Mouse (Mus musculus): Measurements from ENCODE around the gene Hspa12b. TPM values are rescaled to one million over a fixed set of nuclear protein-coding genes. Genes with fewer than 3 reads are reported as not detected.

Gene Hspa12b
- polyA plus RNA-seq, 1 experiment from 2014 or later = 11.6 TPM

DNA sequence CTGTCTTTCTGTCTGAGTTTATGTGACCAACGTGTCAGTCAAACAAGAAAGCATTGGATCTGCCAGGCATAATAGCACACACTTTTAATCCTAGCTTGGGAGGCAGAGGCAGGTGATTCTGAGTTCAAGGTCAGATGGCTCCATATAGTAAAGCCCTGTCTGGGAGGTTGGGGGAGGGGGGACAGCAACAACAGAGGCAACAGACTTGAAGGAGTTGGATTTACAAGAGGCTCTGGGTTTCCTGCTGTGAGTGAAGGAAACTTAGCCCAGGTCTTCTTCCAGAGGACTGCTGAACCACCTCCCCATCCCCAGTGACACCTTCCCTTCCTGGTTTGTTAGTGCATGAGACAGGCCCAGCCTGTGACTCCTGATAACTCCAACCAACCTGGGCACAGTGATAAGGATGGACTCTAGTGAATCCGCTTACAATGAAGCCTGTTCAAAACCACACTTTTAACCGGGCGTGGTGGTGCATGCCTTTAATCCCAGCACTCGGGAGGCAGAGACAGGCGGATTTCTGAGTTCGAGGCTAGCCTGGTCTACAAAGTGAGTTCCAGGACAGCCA, 25.2 kb downstream of the Hspa12b start:
- Histone ChIP-seq H3K27me3 (ENCODE audit: control insufficient read depth, insufficient read depth, low read length) (no peaks in the 10 kb centered on the region), H3K27ac (ENCODE audit: low read length) (no peak overlapping the region), H3K4me2 (ENCODE audit: low read depth, low read length) (no peak overlapping the region), H3K9me3 (replicated peaks; ENCODE audit: control insufficient read depth, low read length) (no peaks in the 10 kb centered on the region), H3K4me1 (ENCODE audit: control insufficient read depth, insufficient read depth, low read length) (peaks cover 5% of the 10 kb centered on the region; the same call in 1 of the 2 replicates), H3K9ac (ENCODE audit: low read length) (no peak overlapping the region), H3K36me3 (ENCODE audit: control insufficient read depth, insufficient read depth) (peaks cover 30% of the 10 kb centered on the region), H3K4me3 (ENCODE audit: low read length) (no peak overlapping the region)
- 85% methylated on average over 7 of the region's 7 CpGs for WGBS
- ATAC-seq (replicated peaks; ENCODE audit: extremely low read depth, insufficient read depth, low FRiP score) = no peak

DNA sequence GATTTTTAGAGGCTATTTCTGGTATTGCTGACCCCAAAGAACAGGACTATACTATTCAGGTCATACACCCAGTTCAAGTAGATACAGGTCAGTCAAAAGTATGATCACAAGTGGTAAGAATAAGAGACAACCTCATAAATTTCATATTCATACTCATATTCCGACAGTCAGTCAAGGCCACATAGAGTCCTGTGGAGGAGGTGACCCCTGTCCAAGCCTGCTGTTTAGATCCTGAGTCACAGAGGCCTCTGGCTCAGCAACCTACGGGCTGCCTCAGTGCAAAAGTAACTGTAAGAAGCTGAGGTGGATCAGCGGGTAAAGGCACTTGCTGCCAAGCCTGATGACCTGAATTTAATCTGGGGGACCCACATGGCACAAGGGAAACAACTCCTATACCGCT, 27.0 kb downstream of the Hspa12b start:
- Histone ChIP-seq H3K4me2 (ENCODE audit: low read depth, low read length) (no peak overlapping the region), H3K27ac (ENCODE audit: low read length) (no peak overlapping the region), H3K4me1 (ENCODE audit: control insufficient read depth, insufficient read depth, low read length) (peaks cover 8% of the 10 kb centered on the region), H3K9ac (ENCODE audit: low read length) (no peak overlapping the region), H3K4me3 (ENCODE audit: low read length) (no peak overlapping the region), H3K36me3 (ENCODE audit: control insufficient read depth, insufficient read depth) (peaks cover 23% of the 10 kb centered on the region), H3K9me3 (replicated peaks; ENCODE audit: control insufficient read depth, low read length) (no peaks in the 10 kb centered on the region), H3K27me3 (ENCODE audit: control insufficient read depth, insufficient read depth, low read length) (no peaks in the 10 kb centered on the region)
- 86% methylated on average over 4 of the region's 4 CpGs for WGBS
- no peak for ATAC-seq (replicated peaks; ENCODE audit: extremely low read depth, insufficient read depth, low FRiP score)

DNA sequence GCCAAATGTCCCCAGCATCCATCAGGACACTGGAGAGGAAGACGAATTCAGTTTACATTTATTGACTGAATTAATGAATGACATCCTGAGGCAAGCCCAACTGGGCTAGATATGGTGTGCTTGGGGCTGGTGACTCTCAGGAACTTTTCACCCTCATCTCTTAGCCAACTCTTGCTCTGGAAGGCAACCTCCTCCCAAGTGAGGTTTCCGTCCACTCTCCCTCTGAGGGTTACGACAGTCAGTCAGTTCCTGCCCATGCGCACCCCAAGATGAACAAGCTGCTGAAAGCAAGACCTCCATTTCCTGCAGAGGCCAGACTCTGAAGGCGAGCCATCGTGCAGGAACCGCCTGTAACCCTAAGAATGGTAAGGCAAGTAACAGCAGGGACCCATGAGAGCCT, 29.9 kb downstream of the Hspa12b start:
- H3K4me3 ChIP-seq (ENCODE audit: low read length) = no peak overlapping the region
- ATAC-seq (replicated peaks; ENCODE audit: extremely low read depth, insufficient read depth, low FRiP score) = no peak
- 91% methylated on average over 7 of the region's 7 CpGs for WGBS

DNA sequence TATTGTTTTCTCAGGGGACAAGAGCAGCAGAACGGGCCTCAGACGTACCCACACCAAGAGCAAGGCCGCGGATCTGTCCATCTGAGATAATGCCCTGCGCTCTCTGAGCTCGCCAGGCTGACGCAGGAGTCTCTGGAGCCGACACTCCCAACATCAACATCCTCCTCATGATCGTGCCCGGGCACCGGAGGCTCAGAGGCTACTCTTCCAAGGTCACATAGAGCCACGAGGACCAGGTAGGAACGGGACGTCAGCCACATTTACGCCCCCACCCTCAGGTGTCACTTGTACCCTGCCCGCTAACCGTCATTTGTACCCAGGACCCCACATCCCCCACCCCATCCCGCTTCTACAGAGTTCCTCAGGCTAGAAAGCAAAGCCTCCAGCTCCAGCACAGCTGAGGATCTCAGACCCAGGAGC, 32.4 kb downstream of the Hspa12b start:
- Histone ChIP-seq H3K36me3 (ENCODE audit: control insufficient read depth, insufficient read depth) (no peaks in the 10 kb centered on the region), H3K4me1 (ENCODE audit: control insufficient read depth, insufficient read depth, low read length) (peaks cover 10% of the 10 kb centered on the region)
- under 1% methylated on average over 18 of the region's 18 CpGs for WGBS

More for the DNA sequence above, 29.9 kb downstream of the Hspa12b start:
- Histone ChIP-seq H3K9ac (ENCODE audit: low read length) (no peak overlapping the region), H3K4me1 (ENCODE audit: control insufficient read depth, insufficient read depth, low read length) (peaks cover 10% of the 10 kb centered on the region), H3K9me3 (replicated peaks; ENCODE audit: control insufficient read depth, low read length) (no peaks in the 10 kb centered on the region), H3K27ac (ENCODE audit: low read length) (no peak overlapping the region), H3K4me2 (ENCODE audit: low read depth, low read length) (no peak overlapping the region), H3K27me3 (ENCODE audit: control insufficient read depth, insufficient read depth, low read length) (no peaks in the 10 kb centered on the region), H3K36me3 (ENCODE audit: control insufficient read depth, insufficient read depth) (peaks cover 9% of the 10 kb centered on the region; the same call in 1 of the 2 replicates)

DNA sequence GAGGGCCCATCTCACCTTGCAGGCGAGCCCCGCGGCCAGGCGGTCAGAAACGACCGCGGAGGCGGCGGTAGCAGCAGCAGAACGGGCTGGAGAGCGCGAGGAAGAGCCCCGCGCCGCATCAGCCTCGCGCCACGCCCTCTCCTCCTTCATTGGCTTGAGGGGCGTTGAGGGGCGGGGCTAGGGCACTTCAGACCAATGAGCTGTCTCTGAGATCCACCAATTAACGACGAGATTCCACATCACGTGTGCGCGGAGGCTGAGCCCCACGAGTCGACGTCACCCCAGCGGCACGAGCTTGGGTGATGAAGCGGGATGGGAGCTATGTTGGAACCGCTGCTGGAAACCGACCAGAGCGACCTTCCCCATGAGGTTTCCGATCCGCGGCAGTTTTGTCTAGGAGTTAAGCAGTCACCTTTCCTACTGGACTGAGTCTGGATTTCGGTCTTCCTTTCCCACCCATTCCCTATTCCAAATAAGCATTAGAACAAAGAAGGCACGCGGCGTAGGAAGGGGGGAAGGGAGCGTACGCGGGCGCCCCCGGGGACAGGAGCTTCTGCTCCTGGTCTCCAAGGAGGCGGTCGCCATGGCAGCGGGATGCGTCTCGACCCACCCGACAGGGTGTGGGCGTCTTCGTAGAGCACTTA, 33.0 kb downstream of the Hspa12b start, which contains the start of gene 1700037H04Rik:
TSS of gene 1700037H04Rik (minus strand) at position 144 of the 644 bp plus-strand sequence.
- Histone ChIP-seq H3K36me3 (ENCODE audit: control insufficient read depth, insufficient read depth) (no peaks in the 10 kb centered on the region), H3K27me3 (ENCODE audit: control insufficient read depth, insufficient read depth, low read length) (no peaks in the 10 kb centered on the region), H3K4me1 (ENCODE audit: control insufficient read depth, insufficient read depth, low read length) (peaks cover 10% of the 10 kb centered on the region), H3K4me3 (ENCODE audit: low read length) (peak within 1 kb of the TSS; percentile 94), H3K9me3 (replicated peaks; ENCODE audit: control insufficient read depth, low read length) (peaks cover 2% of the 10 kb centered on the region; the same call in 1 of the 2 replicates), H3K9ac (ENCODE audit: low read length) (peak within 1 kb of the TSS; percentile 86), H3K27ac (ENCODE audit: low read length) (peak within 1 kb of the TSS; percentile 95), H3K4me2 (ENCODE audit: low read depth, low read length) (peak within 1 kb of the TSS; percentile 97)
- ATAC-seq (replicated peaks; ENCODE audit: extremely low read depth, insufficient read depth, low FRiP score) = peak; percentile 98
- whole genome bisulfite sequencing = under 1% methylated on average over 54 of the region's 54 CpGs

More for the DNA sequence above, 32.4 kb downstream of the Hspa12b start:
- H3K9ac ChIP-seq (ENCODE audit: low read length) = peak overlapping the region; percentile 86
- H3K27ac ChIP-seq (ENCODE audit: low read length) = peak overlapping the region; percentile 79
- no peaks in the 10 kb centered on the region for H3K27me3 ChIP-seq (ENCODE audit: control insufficient read depth, insufficient read depth, low read length)
- no peaks in the 10 kb centered on the region; the same call in 1 of the 2 replicates for H3K9me3 ChIP-seq (replicated peaks; ENCODE audit: control insufficient read depth, low read length)
- H3K4me3 ChIP-seq (ENCODE audit: low read length) = peak overlapping the region; percentile 94
- peak overlapping the region; percentile 97 for H3K4me2 ChIP-seq (ENCODE audit: low read depth, low read length)
- ATAC-seq (replicated peaks; ENCODE audit: extremely low read depth, insufficient read depth, low FRiP score) = peak; percentile 26

DNA sequence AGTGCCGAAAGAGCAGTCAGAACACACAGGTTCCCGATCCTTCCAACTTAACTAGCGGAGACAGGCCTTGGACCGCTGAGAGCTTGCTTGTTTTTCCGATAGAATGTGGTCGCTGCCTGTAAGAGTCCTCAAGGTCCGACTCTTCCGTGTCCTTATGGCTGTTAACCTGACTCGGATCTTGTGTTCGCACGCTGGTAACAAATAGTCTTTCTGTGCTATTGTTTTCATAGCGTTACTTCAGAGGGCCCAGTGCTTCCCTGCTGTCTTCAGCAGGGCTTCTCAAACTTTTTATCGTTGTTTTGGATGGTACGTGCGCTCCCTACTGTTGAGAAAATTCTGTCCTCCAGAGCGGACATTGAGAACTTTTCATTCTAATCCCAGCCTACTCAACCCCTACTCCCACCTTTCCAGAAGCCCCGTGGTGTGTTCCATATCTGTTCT, 33.6 kb downstream of the Hspa12b start:
- ATAC-seq (replicated peaks; ENCODE audit: extremely low read depth, insufficient read depth, low FRiP score) = peak; percentile 8; the same call in 1 of the 2 replicates
- no peaks in the 10 kb centered on the region; the same call in 1 of the 2 replicates for H3K27me3 ChIP-seq (ENCODE audit: control insufficient read depth, insufficient read depth, low read length)

DNA sequence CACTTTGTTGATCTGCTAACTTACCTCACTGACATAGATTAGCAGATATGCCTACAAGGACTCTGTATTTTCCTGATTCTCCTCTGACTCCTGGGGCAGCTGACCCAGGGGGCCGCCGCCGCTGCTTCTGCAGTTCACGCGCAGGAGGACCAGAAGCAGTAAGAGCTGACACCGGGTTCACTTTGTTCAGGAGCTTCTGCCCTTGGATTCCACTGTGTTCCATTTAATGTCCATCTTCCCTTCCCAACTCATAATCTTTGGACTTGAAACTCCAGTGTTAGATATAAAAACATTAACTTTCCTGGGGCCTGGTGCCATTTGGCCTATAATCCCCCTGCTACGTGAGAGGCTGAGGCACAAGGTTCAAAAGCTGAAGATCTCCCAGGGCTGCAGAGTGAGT, 36.8 kb downstream of the Hspa12b start:
- no peak for ATAC-seq (replicated peaks; ENCODE audit: extremely low read depth, insufficient read depth, low FRiP score)
- H3K4me1 ChIP-seq (ENCODE audit: control insufficient read depth, insufficient read depth, low read length) = peaks cover 3% of the 10 kb centered on the region
- H3K27ac ChIP-seq (ENCODE audit: low read length) = no peak overlapping the region
- no peak overlapping the region for H3K4me2 ChIP-seq (ENCODE audit: low read depth, low read length)
- WGBS = 66% methylated on average over 7 of the region's 7 CpGs
- H3K27me3 ChIP-seq (ENCODE audit: control insufficient read depth, insufficient read depth, low read length) = no peaks in the 10 kb centered on the region; the same call in 1 of the 2 replicates
- H3K36me3 ChIP-seq (ENCODE audit: control insufficient read depth, insufficient read depth) = no peaks in the 10 kb centered on the region
- H3K4me3 ChIP-seq (ENCODE audit: low read length) = no peak overlapping the region
- H3K9me3 ChIP-seq (replicated peaks; ENCODE audit: control insufficient read depth, low read length) = peaks cover 5% of the 10 kb centered on the region; the same call in 1 of the 2 replicates
- H3K9ac ChIP-seq (ENCODE audit: low read length) = no peak overlapping the region

More for the DNA sequence above, 33.6 kb downstream of the Hspa12b start:
- Histone ChIP-seq H3K4me2 (ENCODE audit: low read depth, low read length) (peak overlapping the region; percentile 97), H3K9me3 (replicated peaks; ENCODE audit: control insufficient read depth, low read length) (peaks cover 2% of the 10 kb centered on the region; the same call in 1 of the 2 replicates), H3K9ac (ENCODE audit: low read length) (peak overlapping the region; percentile 84), H3K36me3 (ENCODE audit: control insufficient read depth, insufficient read depth) (no peaks in the 10 kb centered on the region), H3K27ac (ENCODE audit: low read length) (peak overlapping the region; percentile 95), H3K4me1 (ENCODE audit: control insufficient read depth, insufficient read depth, low read length) (peaks cover 10% of the 10 kb centered on the region), H3K4me3 (ENCODE audit: low read length) (peak overlapping the region; percentile 94)
- WGBS = 1% methylated on average over 17 of the region's 17 CpGs

DNA sequence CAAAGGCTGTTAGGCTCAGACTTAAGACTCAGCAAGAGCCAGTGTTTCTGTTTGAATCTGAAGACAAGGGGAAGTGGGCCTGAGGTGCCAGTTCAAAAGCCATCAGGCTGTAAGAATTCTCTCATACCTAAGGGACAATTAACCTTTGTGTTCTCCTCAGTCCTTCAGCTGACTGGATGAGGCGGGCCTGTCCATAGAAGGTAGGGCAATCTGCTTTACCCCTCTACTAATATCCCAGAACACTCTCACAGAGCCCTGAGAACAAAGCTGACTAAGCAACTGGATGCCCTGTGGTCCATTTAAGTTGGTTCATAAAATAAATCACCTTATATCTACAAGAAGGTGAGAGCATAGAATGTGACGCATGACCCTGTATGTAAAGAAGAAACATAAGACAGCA, 39.1 kb downstream of the Hspa12b start:
- no peak overlapping the region for H3K4me3 ChIP-seq (ENCODE audit: low read length)
- H3K9ac ChIP-seq (ENCODE audit: low read length) = no peak overlapping the region
- WGBS = 81% methylated on average over 2 of the region's 2 CpGs
- peaks cover 8% of the 10 kb centered on the region for H3K27me3 ChIP-seq (ENCODE audit: control insufficient read depth, insufficient read depth, low read length)
- no peaks in the 10 kb centered on the region for H3K4me1 ChIP-seq (ENCODE audit: control insufficient read depth, insufficient read depth, low read length)
- no peak overlapping the region for H3K4me2 ChIP-seq (ENCODE audit: low read depth, low read length)
- H3K36me3 ChIP-seq (ENCODE audit: control insufficient read depth, insufficient read depth) = no peaks in the 10 kb centered on the region
- peaks cover 5% of the 10 kb centered on the region; the same call in 1 of the 2 replicates for H3K9me3 ChIP-seq (replicated peaks; ENCODE audit: control insufficient read depth, low read length)
- ATAC-seq (replicated peaks; ENCODE audit: extremely low read depth, insufficient read depth, low FRiP score) = no peak
- no peak overlapping the region for H3K27ac ChIP-seq (ENCODE audit: low read length)

DNA sequence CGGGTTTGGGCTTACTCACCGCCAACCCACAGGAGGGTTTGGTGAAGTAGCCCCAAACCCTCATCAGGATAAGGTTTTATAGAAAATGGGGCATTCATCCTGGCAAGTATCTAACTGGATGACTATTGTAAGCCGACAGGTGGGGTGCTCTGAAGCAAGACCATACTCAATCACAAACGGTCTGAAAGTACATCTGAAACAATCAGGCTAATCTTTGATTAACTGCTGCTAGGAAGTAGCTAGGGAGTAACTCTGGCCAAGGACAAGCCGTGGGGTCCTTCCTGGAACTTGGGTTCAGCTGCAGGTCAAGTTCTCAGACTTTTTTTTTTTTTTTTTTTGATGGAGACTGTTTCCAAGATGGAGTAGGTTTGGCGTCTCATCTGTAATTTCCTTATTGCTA, 40.9 kb downstream of the Hspa12b start:
- peaks cover 5% of the 10 kb centered on the region; the same call in 1 of the 2 replicates for H3K9me3 ChIP-seq (replicated peaks; ENCODE audit: control insufficient read depth, low read length)
- H3K27ac ChIP-seq (ENCODE audit: low read length) = no peak overlapping the region
- 69% methylated on average over 6 of the region's 6 CpGs for WGBS
- no peaks in the 10 kb centered on the region for H3K36me3 ChIP-seq (ENCODE audit: control insufficient read depth, insufficient read depth)
- peaks cover 24% of the 10 kb centered on the region for H3K27me3 ChIP-seq (ENCODE audit: control insufficient read depth, insufficient read depth, low read length)
- no peaks in the 10 kb centered on the region for H3K4me1 ChIP-seq (ENCODE audit: control insufficient read depth, insufficient read depth, low read length)
- no peak for ATAC-seq (replicated peaks; ENCODE audit: extremely low read depth, insufficient read depth, low FRiP score)
- H3K4me2 ChIP-seq (ENCODE audit: low read depth, low read length) = no peak overlapping the region
- H3K4me3 ChIP-seq (ENCODE audit: low read length) = no peak overlapping the region
- H3K9ac ChIP-seq (ENCODE audit: low read length) = no peak overlapping the region
